Mouse (Mus musculus) neural tube, embryonic 13.5 days (tissue): ENCODE data around the gene Ppp2r5b. TPM values are rescaled to one million over a fixed set of nuclear protein-coding genes. Genes with fewer than 3 reads are reported as not detected.
A peak's percentile ranks its signal among the peaks of the same experiment; 100 is the strongest.

ENCODE experiments used
- ATAC-seq: fragments of 200-750 bp; cut with Nextera tagmentation; 2 replicates; pipeline ENCODE4 v1.8.0; 2017; ENCODE audit warnings: low read depth, mild to moderate bottlenecking, moderate TSS enrichment, moderate library complexity
- H3K27ac ChIP-seq: fragments of 300-500 bp; sonication (generic); replicated peaks from 2 replicates; pipeline ENCODE4 v1.5.1; 2015; ENCODE audit warnings: moderate library complexity, mild to moderate bottlenecking, inconsistent platforms
- H3K27me3 ChIP-seq: fragments of 300-500 bp; sonication (generic); 2 replicates; pipeline ENCODE4 v1.6.1; 2015; ENCODE audit warnings: mild to moderate bottlenecking, inconsistent platforms
- H3K36me3 ChIP-seq: fragments of 300-500 bp; sonication (generic); 2 replicates; pipeline ENCODE4 v1.6.1; 2015; ENCODE audit warnings: mild to moderate bottlenecking, inconsistent platforms
- H3K4me1 ChIP-seq: fragments of 300-500 bp; sonication (generic); replicated peaks from 2 replicates; pipeline ENCODE4 v1.6.1; 2015; ENCODE audit warnings: inconsistent platforms
- H3K4me2 ChIP-seq: fragments of 300-500 bp; sonication (generic); 2 replicates; pipeline ENCODE4 v1.6.1; 2015; ENCODE audit warnings: inconsistent platforms, mild to moderate bottlenecking, moderate library complexity
- H3K4me3 ChIP-seq: fragments of 300-500 bp; sonication (generic); 2 replicates; pipeline ENCODE4 v1.5.1; 2015; ENCODE audit warnings: mild to moderate bottlenecking, inconsistent platforms
- H3K9ac ChIP-seq: fragments of 300-500 bp; sonication (generic); 2 replicates; pipeline ENCODE4 v1.6.1; 2015; ENCODE audit warnings: moderate library complexity, mild to moderate bottlenecking, inconsistent platforms
- H3K9me3 ChIP-seq: fragments of 300-500 bp; sonication (generic); 2 replicates; pipeline ENCODE4 v1.6.1; 2016; ENCODE audit warnings: inconsistent platforms
- WGBS: fragments of 180-500 bp; shearing (Covaris S2); methylation state at CpG from one replicate; pipeline ENCODE4 v1.1.7; 2015; 5-methylcytosine and 5-hydroxymethylcytosine counted together
- polyA plus RNA-seq: library from polyadenylated mRNA; unstranded; fragments of >200 nt; fragmentation: Nextera tagmentation; extraction: Ambion mirVana; gene quantifications from 2 replicates; pipeline ENCODE4 v1.2.1, GENCODE M21; 2015

Ppp2r5b gene
- polyA plus RNA-seq, 1 experiment from 2014 or later, result 111 TPM

DNA sequence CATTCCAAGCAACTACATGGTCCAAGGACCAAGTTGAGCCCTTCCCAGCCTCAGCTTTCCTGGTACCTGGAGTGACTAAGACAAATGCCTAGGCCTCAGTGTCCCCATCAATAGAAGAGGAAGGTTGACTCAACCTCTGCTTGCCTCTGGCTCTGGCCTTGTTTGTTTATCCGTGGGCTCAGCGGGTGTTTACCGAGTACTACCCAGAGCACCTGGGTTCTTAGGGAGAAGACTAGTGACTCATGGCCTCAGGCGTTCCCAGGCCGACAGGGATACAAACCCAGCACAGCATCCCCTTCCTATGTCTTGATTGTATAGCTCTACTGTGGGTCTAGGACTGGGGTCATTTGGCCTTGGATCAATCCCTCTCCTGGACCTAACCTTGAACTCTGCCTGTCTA is 7.6 kb upstream of the Ppp2r5b start:
- Histone ChIP-seq H3K9ac (peak overlapping the region; percentile 98), H3K27me3 (no peaks in the 10 kb centered on the region), H3K4me3 (no peak overlapping the region), H3K9me3 (no peaks in the 10 kb centered on the region), H3K4me2 (peak overlapping the region; percentile 92; the same call in 1 of the 2 replicates), H3K36me3 (peaks cover 40% of the 10 kb centered on the region), H3K4me1 (peaks cover 15% of the 10 kb centered on the region), H3K27ac (no peak overlapping the region)
- no peak for ATAC-seq
- 87% methylated on average over 5 of the region's 5 CpGs for WGBS

DNA sequence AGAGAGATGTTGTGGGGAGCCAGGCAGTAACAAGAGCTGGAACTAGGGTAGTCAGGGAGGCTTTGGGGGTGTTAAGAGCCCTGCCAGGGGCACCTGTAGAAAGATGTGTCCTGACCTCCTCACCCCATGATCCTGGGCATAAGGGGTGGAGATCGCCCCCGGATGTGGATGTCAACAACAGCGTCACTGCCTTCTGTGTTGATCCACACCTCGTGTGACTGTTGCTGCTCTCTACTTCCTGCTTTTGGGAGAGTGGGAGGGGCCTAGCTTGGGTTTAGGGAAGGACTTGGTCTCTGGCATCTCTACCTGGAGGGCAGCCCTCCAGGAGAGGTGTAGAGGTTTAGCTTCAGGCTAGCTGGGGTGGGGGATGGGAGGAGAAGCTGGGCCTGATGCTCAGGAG is 6.6 kb upstream of the Ppp2r5b start:
- ATAC-seq, result peak; percentile 8; the same call in 1 of the 2 replicates
- peak overlapping the region; percentile 98 for H3K9ac ChIP-seq
- peak overlapping the region; percentile 56; the same call in 1 of the 2 replicates for H3K27ac ChIP-seq
- WGBS, result 0% methylated on average over 4 of the region's 4 CpGs
- H3K36me3 ChIP-seq, result peaks cover 31% of the 10 kb centered on the region
- H3K4me3 ChIP-seq, result peak overlapping the region; percentile 92
- no peaks in the 10 kb centered on the region for H3K27me3 ChIP-seq
- H3K4me2 ChIP-seq, result peak overlapping the region; percentile 92
- H3K9me3 ChIP-seq, result no peaks in the 10 kb centered on the region
- peaks cover 15% of the 10 kb centered on the region for H3K4me1 ChIP-seq

DNA sequence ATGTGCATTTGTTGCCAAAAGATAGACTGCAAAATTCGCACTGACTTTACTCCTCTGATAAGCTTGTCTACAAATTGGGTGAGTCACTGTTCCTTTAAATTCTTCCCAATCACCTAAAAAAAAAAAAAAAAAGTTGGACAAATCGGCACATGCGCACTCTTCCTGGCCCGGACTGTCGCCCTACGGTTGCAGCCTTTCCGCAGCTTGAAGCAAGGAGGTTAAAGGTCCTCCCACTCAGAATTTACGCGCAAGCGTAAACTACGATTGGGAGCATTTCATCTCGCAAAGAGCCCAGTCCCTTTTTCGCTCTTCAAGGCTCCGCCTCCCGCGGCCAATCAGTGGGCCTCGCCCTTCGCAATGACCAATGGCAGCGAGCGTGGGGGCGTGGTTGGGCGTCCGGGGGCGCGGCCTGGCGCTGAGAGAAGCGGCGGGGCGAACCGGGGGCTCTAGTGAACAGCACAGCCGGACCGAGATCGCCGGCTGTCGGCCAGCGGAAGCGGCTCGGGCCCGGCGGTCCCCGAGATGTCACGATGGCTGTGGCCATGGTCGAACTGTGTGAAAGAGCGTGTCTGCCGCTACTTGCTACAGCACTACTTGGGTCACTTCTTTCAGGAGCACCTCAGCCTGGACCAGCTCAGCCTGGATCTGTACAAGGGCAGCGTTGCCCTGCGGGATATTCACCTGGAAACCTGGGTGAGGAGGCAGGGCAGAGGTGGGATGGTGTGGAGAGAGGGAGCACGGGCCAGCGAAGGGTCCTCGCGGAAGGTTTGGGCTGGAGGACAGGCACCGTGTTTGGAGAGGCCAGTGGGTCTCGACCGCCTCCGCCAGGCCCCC is 5.8 kb upstream of the Ppp2r5b start, which contains the start of gene Atg2a:
TSS of gene Atg2a (plus strand) at position 395 of the 834 bp plus-strand sequence.
- peak within 1 kb of the TSS; percentile 92 for H3K4me2 ChIP-seq
- H3K9ac ChIP-seq, result peak within 1 kb of the TSS; percentile 98
- peaks cover 16% of the 10 kb centered on the region for H3K4me1 ChIP-seq
- H3K36me3 ChIP-seq, result peaks cover 23% of the 10 kb centered on the region
- ATAC-seq, result peak; percentile 91
- H3K4me3 ChIP-seq, result peak within 1 kb of the TSS; percentile 92
- H3K9me3 ChIP-seq, result no peaks in the 10 kb centered on the region
- under 1% methylated on average over 55 of the region's 55 CpGs for WGBS
- no peaks in the 10 kb centered on the region for H3K27me3 ChIP-seq
- peak within 1 kb of the TSS; percentile 56; the same call in 1 of the 2 replicates for H3K27ac ChIP-seq

DNA sequence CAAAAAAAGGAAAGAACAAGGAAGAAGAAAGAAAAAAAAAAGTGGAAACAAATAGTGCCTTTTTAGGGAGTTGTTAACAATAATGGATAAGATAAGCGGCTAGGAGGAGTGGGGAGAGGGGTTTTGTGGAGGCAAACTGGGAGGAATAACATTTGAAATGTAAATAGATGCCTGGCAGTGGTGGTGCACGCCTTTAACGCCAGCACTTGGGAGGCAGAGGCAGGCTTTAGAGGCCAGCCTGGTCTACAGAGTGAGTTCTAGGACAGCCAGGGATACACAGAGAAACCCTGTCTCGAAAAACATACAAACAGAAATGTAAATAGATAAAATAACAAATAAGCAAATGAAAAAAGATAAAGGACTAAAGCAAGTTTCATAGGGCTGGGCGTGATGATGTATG is 5.1 kb upstream of the Ppp2r5b start:
- WGBS, result 33% methylated on average over 5 of the region's 5 CpGs
- Histone ChIP-seq H3K9ac (0 out of 2 replicates have a peak overlapping the region, but pooled peaks have one; percentile 5), H3K4me1 (peaks cover 19% of the 10 kb centered on the region), H3K4me3 (peak overlapping the region; percentile 92; the same call in 1 of the 2 replicates), H3K27ac (0 out of 2 replicates have a peak overlapping the region, but pooled peaks have one; percentile 33), H3K27me3 (no peaks in the 10 kb centered on the region), H3K9me3 (no peaks in the 10 kb centered on the region), H3K4me2 (peak overlapping the region; percentile 92), H3K36me3 (peaks cover 15% of the 10 kb centered on the region)
- ATAC-seq, result no peak

DNA sequence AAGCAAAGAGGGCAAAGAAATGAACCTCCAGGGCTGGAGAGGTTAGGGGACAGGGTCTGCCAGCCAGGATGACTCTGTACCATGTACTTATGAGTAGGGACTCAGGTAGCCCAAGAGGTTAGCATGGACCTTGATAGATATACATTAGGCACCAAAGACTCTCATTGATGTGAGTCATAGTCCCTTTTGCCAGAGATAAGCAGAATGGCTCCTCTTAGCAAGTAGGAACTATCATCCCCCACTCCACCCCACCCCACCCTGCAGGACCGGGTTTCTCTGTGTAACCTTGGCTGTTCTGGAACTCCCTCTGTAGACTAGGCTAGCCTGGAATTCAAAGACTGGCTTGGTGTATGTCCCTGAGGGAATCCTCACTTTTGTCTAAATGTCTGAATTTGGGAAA is 4.5 kb upstream of the Ppp2r5b start:
- H3K36me3 ChIP-seq, result peaks cover 10% of the 10 kb centered on the region
- H3K27me3 ChIP-seq, result no peaks in the 10 kb centered on the region
- WGBS, result 77% methylated on average over 1 of the region's 1 CpGs
- no peak overlapping the region for H3K27ac ChIP-seq
- no peak overlapping the region for H3K4me3 ChIP-seq
- H3K4me2 ChIP-seq, result no peak overlapping the region
- no peaks in the 10 kb centered on the region for H3K9me3 ChIP-seq
- H3K4me1 ChIP-seq, result peaks cover 20% of the 10 kb centered on the region
- no peak for ATAC-seq
- no peak overlapping the region for H3K9ac ChIP-seq

DNA sequence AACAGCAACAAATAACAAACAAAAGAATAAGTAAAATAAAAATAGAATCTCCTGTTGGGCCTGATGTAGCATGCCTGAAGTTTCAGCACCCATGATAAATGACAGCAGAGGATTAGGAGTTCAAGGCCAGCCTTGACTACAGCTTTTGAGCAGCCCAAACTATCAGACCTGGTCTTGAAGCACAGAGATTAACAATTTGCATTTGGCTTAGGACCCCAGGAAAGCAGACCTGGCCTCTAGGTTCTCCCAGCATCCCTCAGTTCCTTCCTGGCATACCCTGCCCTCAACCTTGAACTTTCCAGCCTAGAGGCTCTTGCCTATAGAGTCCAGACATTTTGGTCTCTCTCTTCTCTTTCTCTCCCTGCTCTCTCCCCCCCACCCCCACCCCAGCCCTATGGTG is 3.1 kb upstream of the Ppp2r5b start:
- ATAC-seq, result no peak
- H3K4me1 ChIP-seq, result peaks cover 34% of the 10 kb centered on the region

DNA sequence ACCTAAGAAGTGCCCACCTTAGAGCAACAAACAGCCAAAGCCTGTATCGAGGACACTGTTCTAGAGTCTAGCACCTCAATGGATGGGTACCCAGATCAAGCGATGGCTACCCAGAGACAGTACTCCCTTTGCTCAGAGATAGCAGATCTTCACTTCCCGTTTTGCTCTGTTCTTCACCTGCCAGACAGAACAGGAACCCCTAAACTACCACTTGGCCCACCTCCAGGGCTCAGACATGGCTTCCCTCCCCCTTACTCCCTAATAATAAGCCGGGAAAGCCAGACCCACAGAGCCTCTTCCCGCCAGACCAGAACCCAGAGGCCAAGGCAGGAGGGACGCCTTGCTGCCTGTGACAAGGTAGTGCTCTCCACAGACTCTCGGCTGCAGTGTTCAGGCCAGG is 1.2 kb upstream of the Ppp2r5b start:
- Histone ChIP-seq H3K36me3 (peaks cover 20% of the 10 kb centered on the region), H3K27me3 (no peaks in the 10 kb centered on the region), H3K4me3 (no peak overlapping the region), H3K9ac (no peak overlapping the region), H3K4me2 (no peak overlapping the region), H3K27ac (no peak overlapping the region), H3K4me1 (peaks cover 23% of the 10 kb centered on the region), H3K9me3 (no peaks in the 10 kb centered on the region)
- WGBS, result 72% methylated on average over 7 of the region's 7 CpGs
- ATAC-seq, result no peak

More for the DNA sequence above, 3.1 kb upstream of the Ppp2r5b start:
- H3K9me3 ChIP-seq, result no peaks in the 10 kb centered on the region
- no peaks in the 10 kb centered on the region for H3K27me3 ChIP-seq
- no peak overlapping the region for H3K27ac ChIP-seq
- no peak overlapping the region for H3K4me3 ChIP-seq
- H3K4me2 ChIP-seq, result no peak overlapping the region
- no peak overlapping the region for H3K9ac ChIP-seq
- peaks cover under 1% of the 10 kb centered on the region; the same call in 1 of the 2 replicates for H3K36me3 ChIP-seq

DNA sequence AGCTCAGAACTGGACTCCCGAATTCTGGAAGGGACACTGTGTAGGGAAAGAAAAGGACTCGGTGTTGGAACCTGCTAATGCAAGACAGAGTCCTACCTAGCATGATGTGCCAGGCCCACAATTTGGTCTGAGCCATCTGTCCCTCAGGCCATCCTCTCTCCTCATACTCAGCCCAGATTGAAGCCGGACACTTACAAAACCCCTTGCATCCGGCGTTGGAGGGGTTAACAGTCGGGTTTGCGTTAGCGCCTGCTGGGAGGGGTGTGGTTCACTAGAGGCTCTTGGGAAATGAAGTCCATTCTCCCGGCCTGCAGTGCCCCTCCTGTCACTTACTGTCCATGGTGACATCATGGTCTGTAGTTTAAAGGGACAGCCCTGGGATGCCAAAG is 375 bp upstream of the Ppp2r5b start:
- Histone ChIP-seq H3K9me3 (no peaks in the 10 kb centered on the region), H3K27me3 (no peaks in the 10 kb centered on the region), H3K9ac (peak overlapping the region; percentile 95), H3K4me1 (peaks cover 23% of the 10 kb centered on the region), H3K36me3 (peaks cover 28% of the 10 kb centered on the region), H3K4me2 (peak overlapping the region; percentile 81), H3K27ac (peak overlapping the region; percentile 91), H3K4me3 (peak overlapping the region; percentile 86)
- peak; percentile 92 for ATAC-seq
- 0% methylated on average over 9 of the region's 9 CpGs for WGBS

DNA sequence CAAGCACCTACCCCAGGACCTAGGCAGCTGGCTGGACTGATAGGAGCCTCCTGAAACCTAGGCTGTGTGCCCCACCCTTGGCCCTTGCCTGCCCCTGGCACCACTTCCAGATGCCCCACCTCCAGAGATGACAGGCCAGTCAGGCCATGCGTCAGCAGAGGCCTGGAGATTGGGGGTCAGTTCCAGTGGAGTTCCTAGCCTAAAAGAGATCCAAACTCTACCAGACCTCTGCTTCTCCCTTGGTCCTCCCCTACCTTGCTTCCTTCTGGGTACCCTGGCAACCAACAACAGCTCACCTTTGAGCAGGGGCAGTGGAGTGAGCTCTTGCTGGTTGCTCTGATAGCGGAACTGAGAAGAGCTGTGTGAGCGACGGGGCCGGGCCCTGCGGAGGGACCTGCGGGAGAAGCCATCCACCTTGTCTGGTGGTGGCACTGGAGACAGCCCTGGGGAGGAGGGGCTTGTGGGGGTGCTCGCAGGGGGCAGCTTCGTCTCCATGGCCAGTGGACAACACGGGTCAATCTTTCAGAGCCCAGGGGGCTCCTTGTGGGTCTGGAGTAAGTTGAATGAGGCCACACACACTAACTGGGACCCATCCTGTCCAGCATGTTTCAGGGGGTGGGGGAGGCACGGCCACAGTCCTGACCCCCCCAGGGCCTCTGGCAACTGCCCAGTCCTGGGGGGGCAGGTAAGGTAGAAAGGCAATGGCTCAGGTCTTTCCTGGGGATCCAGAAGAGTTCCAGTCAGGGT is 1.2 kb downstream of the Ppp2r5b start:
- H3K4me2 ChIP-seq, result peak overlapping the region; percentile 81
- H3K9me3 ChIP-seq, result no peaks in the 10 kb centered on the region
- H3K9ac ChIP-seq, result peak overlapping the region; percentile 95
- WGBS, result 66% methylated on average over 11 of the region's 11 CpGs
- no peaks in the 10 kb centered on the region for H3K27me3 ChIP-seq
- peak overlapping the region; percentile 86 for H3K4me3 ChIP-seq
- no peak for ATAC-seq
- no peak overlapping the region for H3K27ac ChIP-seq
- H3K36me3 ChIP-seq, result peaks cover 43% of the 10 kb centered on the region
- H3K4me1 ChIP-seq, result peaks cover 23% of the 10 kb centered on the region

DNA sequence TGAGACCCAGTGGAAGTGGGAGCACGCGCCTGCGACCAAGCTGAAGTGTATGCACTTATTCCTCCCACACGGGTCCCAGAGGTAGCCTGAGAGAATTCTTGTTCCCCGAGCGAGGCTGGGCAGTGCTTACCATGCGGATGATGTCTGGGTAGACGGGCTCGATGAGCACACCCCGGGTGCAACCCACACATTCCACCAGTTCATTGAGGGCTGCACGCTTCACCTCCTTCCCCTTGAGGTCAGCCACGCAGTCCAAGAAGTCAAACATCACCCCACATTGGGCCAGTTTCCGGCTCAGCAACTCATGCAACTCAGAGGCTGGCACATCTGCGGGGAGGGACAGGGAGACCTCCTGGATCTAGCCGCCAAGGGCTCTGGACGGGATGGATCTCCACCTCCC is 2.0 kb downstream of the Ppp2r5b start:
- Histone ChIP-seq H3K4me1 (peaks cover 23% of the 10 kb centered on the region), H3K4me2 (no peak overlapping the region), H3K9me3 (no peaks in the 10 kb centered on the region), H3K27ac (no peak overlapping the region), H3K36me3 (peaks cover 52% of the 10 kb centered on the region), H3K9ac (peak overlapping the region; percentile 95; the same call in 1 of the 2 replicates), H3K27me3 (no peaks in the 10 kb centered on the region), H3K4me3 (no peak overlapping the region)
- 90% methylated on average over 16 of the region's 16 CpGs for WGBS
- no peak for ATAC-seq

DNA sequence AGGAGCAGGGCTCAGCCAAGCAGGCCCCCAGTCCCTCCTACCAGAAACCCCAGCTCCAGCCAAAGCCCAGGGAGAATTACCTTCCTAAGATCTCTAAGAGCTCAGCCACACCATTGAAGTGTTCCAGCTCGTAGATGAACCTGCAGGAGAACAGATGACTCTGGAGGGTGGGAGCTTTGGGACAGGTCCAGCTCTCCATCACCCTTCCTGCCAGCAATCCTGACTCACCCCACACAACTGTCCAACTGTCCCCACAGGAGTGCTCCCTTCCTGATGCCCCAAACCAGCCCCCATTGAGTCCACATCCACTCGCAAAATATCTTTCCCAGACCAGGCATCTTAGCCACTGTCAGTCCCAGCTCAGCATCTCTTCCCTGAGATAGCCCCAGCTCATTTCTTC is 4.6 kb downstream of the Ppp2r5b start:
- no peak overlapping the region for H3K4me3 ChIP-seq
- peaks cover 19% of the 10 kb centered on the region for H3K4me1 ChIP-seq
- no peak overlapping the region for H3K9ac ChIP-seq
- WGBS, result 88% methylated on average over 2 of the region's 2 CpGs
- no peak for ATAC-seq
- H3K27ac ChIP-seq, result no peak overlapping the region
- H3K9me3 ChIP-seq, result no peaks in the 10 kb centered on the region
- peaks cover 72% of the 10 kb centered on the region for H3K36me3 ChIP-seq
- no peaks in the 10 kb centered on the region for H3K27me3 ChIP-seq
- no peak overlapping the region for H3K4me2 ChIP-seq

DNA sequence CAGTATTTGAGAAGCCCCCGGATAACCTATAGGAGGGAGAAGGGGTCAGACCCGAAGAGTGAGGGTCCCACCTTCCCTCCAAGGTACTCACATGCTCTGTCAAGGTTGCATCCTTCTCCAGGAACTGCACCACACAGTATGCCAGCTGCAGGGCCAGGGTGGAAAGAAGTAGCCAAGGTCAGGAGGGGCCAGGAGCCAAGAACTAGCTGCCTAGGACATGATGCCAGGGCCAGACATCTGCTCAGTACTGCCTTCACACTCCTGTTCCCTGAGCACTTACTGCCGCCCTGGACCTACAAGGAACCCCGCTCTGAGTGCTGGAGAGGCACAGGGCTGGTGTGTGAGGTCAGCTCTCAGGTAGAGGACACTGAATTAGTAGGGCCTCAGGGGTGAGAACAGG is 5.3 kb downstream of the Ppp2r5b start:
- Histone ChIP-seq H3K4me1 (peaks cover 19% of the 10 kb centered on the region), H3K27ac (no peak overlapping the region), H3K4me2 (no peak overlapping the region), H3K9ac (no peak overlapping the region), H3K4me3 (no peak overlapping the region), H3K27me3 (no peaks in the 10 kb centered on the region), H3K9me3 (no peaks in the 10 kb centered on the region), H3K36me3 (peaks cover 76% of the 10 kb centered on the region)
- ATAC-seq, result no peak
- 87% methylated on average over 4 of the region's 4 CpGs for WGBS
